22 mouse cellular contexts compared by ENCODE assay signal in the genomic region with DNA sequence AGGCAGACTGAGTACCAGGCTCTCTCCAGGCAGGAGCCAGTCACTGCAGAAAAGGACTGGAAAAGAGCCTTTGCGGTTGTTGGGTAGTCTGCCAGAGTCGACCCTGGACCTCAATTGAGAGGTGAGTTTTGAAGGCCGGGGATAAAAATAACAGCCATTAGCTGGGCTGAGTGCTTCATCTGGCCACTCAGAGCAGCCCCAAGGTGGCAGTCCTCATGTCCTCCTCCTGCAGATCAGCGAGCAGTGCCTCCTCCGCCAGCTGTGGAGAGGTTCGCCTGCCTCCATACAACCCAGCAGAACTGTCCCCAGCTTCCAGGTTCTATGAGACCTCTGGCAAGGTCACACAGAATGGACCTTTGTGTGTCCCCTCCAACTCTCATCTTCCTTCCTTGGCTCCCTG. TPM values are rescaled to one million over a fixed set of nuclear protein-coding genes. Genes with fewer than 3 reads are reported as not detected.
DNase-seq lines count a peak whose midpoint lies in the region; ATAC-seq lines count a peak whose summit lies in the region.
"Had no signal": no experiment of that assay in that cellular context is flagged by ENCODE, and none has a peak within 500 bp of the region (broad histone marks: within the 10 kb centered on the region; RNA-seq: fewer than 3 reads in every experiment).

No protein-coding gene starts in this region.

- DNase-seq in adrenal gland, postnatal 14 days, result peak; percentile 47
- no peak for DNase-seq in adrenal gland, postnatal 4 days (ENCODE audit: low spot score in 2 of 2)
- DNase-seq in heart, postnatal 14 days, result no peak
- no peak for DNase-seq in heart, adult 8-10 months (ENCODE audit: low spot score)
- DNase-seq in spleen, adult 12 weeks (ENCODE audit: low spot score), result no peak
- DNase-seq: cerebellum, adult 11-12 months; cerebellum, adult 9-10 months; cerebellum, postnatal 25 days; gastrocnemius, postnatal 36 days; kidney, adult 8-10 months had no signal

- no peaks in the 10 kb centered on the region for H3K36me3 ChIP-seq in heart, embryonic 11.5 days (ENCODE audit: control insufficient read depth, insufficient read depth, low read length)
- no peaks in the 10 kb centered on the region for H3K36me3 ChIP-seq in heart, embryonic 15.5 days
- H3K36me3 ChIP-seq: embryonic facial prominence, embryonic 12.5 days; forebrain, embryonic 15.5 days; hindbrain, embryonic 12.5 days had no signal

- no peak overlapping the region for H3K9ac ChIP-seq in heart, embryonic 11.5 days (ENCODE audit: low read depth, low read length)
- no peak overlapping the region for H3K9ac ChIP-seq in heart, embryonic 15.5 days
- H3K9ac ChIP-seq: embryonic facial prominence, embryonic 12.5 days; forebrain, embryonic 15.5 days; hindbrain, embryonic 12.5 days had no signal

- 26% methylated on average over 6 of the region's 6 CpGs for WGBS in heart, embryonic 11.5 days (ENCODE audit: insufficient replicate concordance)
- 24% methylated on average over 6 of the region's 6 CpGs for WGBS in heart, embryonic 15.5 days

- H3K4me1 ChIP-seq in heart, embryonic 11.5 days (ENCODE audit: control insufficient read depth, insufficient read depth, low read length), result peaks cover 14% of the 10 kb centered on the region
- peaks cover 15% of the 10 kb centered on the region for H3K4me1 ChIP-seq in heart, embryonic 15.5 days (replicated peaks)
- H3K4me1 ChIP-seq: forebrain, embryonic 15.5 days had no signal

- H3K9me3 ChIP-seq in heart, embryonic 11.5 days (replicated peaks; ENCODE audit: control insufficient read depth, low read length), result no peaks in the 10 kb centered on the region
- no peaks in the 10 kb centered on the region for H3K9me3 ChIP-seq in heart, embryonic 15.5 days (replicated peaks)
- H3K9me3 ChIP-seq: embryonic facial prominence, embryonic 12.5 days; forebrain, embryonic 15.5 days; hindbrain, embryonic 12.5 days had no signal

- H3K4me3 ChIP-seq in heart, embryonic 11.5 days (ENCODE audit: low read depth, low read length), result no peak overlapping the region
- no peak overlapping the region for H3K4me3 ChIP-seq in heart, embryonic 15.5 days
- H3K4me3 ChIP-seq: embryonic facial prominence, embryonic 12.5 days; forebrain, embryonic 15.5 days; hindbrain, embryonic 12.5 days had no signal

- H3K27ac ChIP-seq in heart, embryonic 11.5 days (ENCODE audit: low read depth, low read length), result peak overlapping the region; percentile 62
- H3K27ac ChIP-seq in heart, embryonic 15.5 days, result peak overlapping the region; percentile 68
- H3K27ac ChIP-seq: embryonic facial prominence, embryonic 12.5 days; forebrain, embryonic 15.5 days; hindbrain, embryonic 12.5 days had no signal

- H3K4me2 ChIP-seq in heart, embryonic 11.5 days, result peak overlapping the region; percentile 8; the same call in 1 of the 2 replicates
- peak overlapping the region; percentile 16; the same call in 1 of the 2 replicates for H3K4me2 ChIP-seq in heart, embryonic 15.5 days
- H3K4me2 ChIP-seq: embryonic facial prominence, embryonic 12.5 days; forebrain, embryonic 15.5 days; hindbrain, embryonic 12.5 days had no signal

- intact Hi-C loops in heart, postnatal 14 days (cut with DNase I), result no loop called here

- ATAC-seq in heart, embryonic 11.5 days (replicated peaks; ENCODE audit: insufficient number of reproducible peaks, low FRiP score, low TSS enrichment), result no peak
- ATAC-seq in heart, embryonic 15.5 days (replicated peaks; ENCODE audit: insufficient number of reproducible peaks, insufficient read depth, low FRiP score, low read depth), result no peak
- ATAC-seq: activated CD4-positive, CD25-positive, alpha-beta regulatory T cell, adult 4 months; forebrain, embryonic 15.5 days; hindbrain, embryonic 16.5 days; inflammation-experienced regulatory T-cells, adult 6 months; intestine, postnatal 0 days; Patski had no signal

- peaks cover 21% of the 10 kb centered on the region for H3K27me3 ChIP-seq in heart, embryonic 11.5 days (ENCODE audit: control insufficient read depth, insufficient read depth, low read length)
- H3K27me3 ChIP-seq in heart, embryonic 15.5 days, result peaks cover 30% of the 10 kb centered on the region
- H3K27me3 ChIP-seq: forebrain, embryonic 15.5 days; Patski had no signal

RNA-seq across cellular contexts. Expression of a gene that starts 21.9 kb away (rescaled TPM):
- total RNA-seq in adrenal gland, postnatal 14 days (2021), result 66.7 and 85.8 TPM in 2 replicates
- 100 to 1,000 TPM; 108 to 111 TPM for total RNA-seq in adrenal gland, postnatal 4 days (2021)
- polyA plus RNA-seq in heart, embryonic 11.5 days (2014; fragmentation: Nextera tagmentation; extraction: Ambion mirVana), result 73.2 and 91.0 TPM in 2 replicates
- total RNA-seq in heart, postnatal 14 days (2021), result 10 to 100 TPM; 62.3 to 67.3 TPM
- polyA plus RNA-seq in heart, embryonic 15.5 days (2015; fragmentation: Nextera tagmentation; extraction: Ambion mirVana), result 74.9 and 81.9 TPM in 2 replicates
- total RNA-seq in heart, adult 8-10 months (2022), result 10 to 100 TPM; 49.3 to 64.6 (median 56.6) TPM

RNA-seq across cellular contexts. Expression of a gene that starts 27.8 kb away (rescaled TPM):
- 0.19 and 0.23 TPM in 2 replicates for total RNA-seq in adrenal gland, postnatal 14 days (2021)
- total RNA-seq in adrenal gland, postnatal 4 days (2021), result under 1 TPM; 0.22 to 0.28 TPM
- 0.20 TPM in 1 of 2 replicates, not detected in the other for polyA plus RNA-seq in heart, embryonic 11.5 days (2014; fragmentation: Nextera tagmentation; extraction: Ambion mirVana)
- total RNA-seq in heart, postnatal 14 days (2021), result under 1 TPM; 0.10 to 0.33 TPM
- polyA plus RNA-seq in heart, embryonic 15.5 days (2015; fragmentation: Nextera tagmentation; extraction: Ambion mirVana), result 0.20 and 0.34 TPM in 2 replicates
- total RNA-seq in heart, adult 8-10 months (2022), result 1 to 10 TPM in 3 of 4 experiments, under 1 TPM in 1; 0.92 to 1.6 (median 1.4) TPM
- total RNA-seq: CH12.LX; gastrocnemius, postnatal 36 days had no signal
- polyA plus RNA-seq: activated CD4-positive, CD25-positive, alpha-beta regulatory T cell, adult 4 months; embryonic facial prominence, embryonic 12.5 days; forebrain, embryonic 11.5 days; hindbrain, embryonic 12.5 days; hindbrain, embryonic 16.5 days; inflammation-experienced regulatory T-cells, adult 6 months; intestine, postnatal 0 days had no signal

RNA-seq across cellular contexts. Expression of a gene that starts 39.0 kb away (rescaled TPM):
- 6.8 and 7.3 TPM in 2 replicates for total RNA-seq in adrenal gland, postnatal 14 days (2021)
- total RNA-seq in adrenal gland, postnatal 4 days (2021), result 10 to 100 TPM; 13.0 to 13.2 TPM
- 33.4 and 33.5 TPM in 2 replicates for polyA plus RNA-seq in heart, embryonic 11.5 days (2014; fragmentation: Nextera tagmentation; extraction: Ambion mirVana)
- total RNA-seq in heart, postnatal 14 days (2021), result 10 to 100 TPM; 13.0 to 13.5 TPM
- 62.9 and 83.1 TPM in 2 replicates for polyA plus RNA-seq in heart, embryonic 15.5 days (2015; fragmentation: Nextera tagmentation; extraction: Ambion mirVana)
- 1 to 10 TPM; 4.3 to 5.2 (median 4.5) TPM for total RNA-seq in heart, adult 8-10 months (2022)
